Mouse (Mus musculus) lung, adult 2 months (tissue): ENCODE results near the gene Cabp4.

Source experiments
- CTCF ChIP-seq: fragments of 200-500 bp; IDR thresholded peaks from 2 replicates; pipeline ENCODE4 v1.5.1; 2011; ENCODE audit warnings: mild to moderate bottlenecking, low read length, control low read depth; ENCODE audit not compliant: insufficient read depth
- POLR2A ChIP-seq: fragments of 200-500 bp; IDR thresholded peaks from 2 replicates; pipeline ENCODE4 v1.6.1; 2011; ENCODE audit warnings: low read depth, mild to moderate bottlenecking, control low read depth, low read length, borderline replicate concordance; ENCODE audit errors: extremely low read depth

- TF ChIP-seq CTCF (no peak), POLR2A (peak; percentile 36; the same call in 1 of the 2 replicates)
Observed at GRCm38 (mm10) chr19:4113186-4113805, 30.5 kb downstream of the Cabp4 start.
